Mouse (Mus musculus) brown adipose tissue, adult 24 weeks (tissue): ENCODE data around the gene Kcnq5. TPM values are rescaled to one million over a fixed set of nuclear protein-coding genes. Genes with fewer than 3 reads are reported as not detected.

Experiments used
- H3K27ac ChIP-seq: fragments of 200-500 bp; replicated peaks from 2 replicates; pipeline ENCODE4 v1.5.1; 2012; ENCODE audit warnings: low read depth, mild to moderate bottlenecking, low read length
- H3K4me1 ChIP-seq: fragments of 200-500 bp; 2 replicates; pipeline ENCODE4 v1.6.1; 2012; ENCODE audit warnings: low read length, mixed read lengths; ENCODE audit not compliant: control insufficient read depth, insufficient read depth, insufficient read length
- H3K4me3 ChIP-seq: fragments of 200-500 bp; 2 replicates; pipeline ENCODE4 v1.5.1; 2012; ENCODE audit warnings: low read depth, mild to moderate bottlenecking, low read length, moderate library complexity; ENCODE audit not compliant: insufficient read depth
- polyA plus RNA-seq: library from polyadenylated mRNA; stranded (reverse); fragments of >200 nt; gene quantifications from 2 replicates; pipeline ENCODE4 v1.2.4, GENCODE M21; 2012; ENCODE audit not compliant: missing spikeins, insufficient read depth, insufficient read length

The Kcnq5 gene
- polyA plus RNA-seq, 1 experiment = 0.48 TPM

GRCm38 (mm10) chr1:21520116-21520645 lies 441.6 kb downstream of the Kcnq5 start:
- H3K27ac ChIP-seq = no peak overlapping the region

GRCm38 (mm10) chr1:21506665-21507064 lies 455.1 kb downstream of the Kcnq5 start:
- H3K4me3 ChIP-seq = no peak overlapping the region
- no peak overlapping the region for H3K27ac ChIP-seq
- H3K4me1 ChIP-seq = no peaks in the 10 kb centered on the region

More at GRCm38 (mm10) chr1:21520116-21520645, 441.6 kb downstream of the Kcnq5 start:
- Histone ChIP-seq H3K4me1 (no peaks in the 10 kb centered on the region), H3K4me3 (no peak overlapping the region)

- Histone ChIP-seq H3K27ac (no peak overlapping the region), H3K4me3 (no peak overlapping the region), H3K4me1 (no peaks in the 10 kb centered on the region)
Measured at GRCm38 (mm10) chr1:21499815-21500534, 461.8 kb downstream of the Kcnq5 start.

GRCm38 (mm10) chr1:21496307-21496706 lies 465.4 kb downstream of the Kcnq5 start:
- no peak overlapping the region for H3K27ac ChIP-seq

GRCm38 (mm10) chr1:21488645-21489044 lies 473.1 kb downstream of the Kcnq5 start:
- no peak overlapping the region for H3K4me3 ChIP-seq
- no peaks in the 10 kb centered on the region for H3K4me1 ChIP-seq
- H3K27ac ChIP-seq = no peak overlapping the region

More at GRCm38 (mm10) chr1:21496307-21496706, 465.4 kb downstream of the Kcnq5 start:
- Histone ChIP-seq H3K4me3 (no peak overlapping the region), H3K4me1 (no peaks in the 10 kb centered on the region)

- H3K4me1 ChIP-seq = no peaks in the 10 kb centered on the region
- no peak overlapping the region for H3K27ac ChIP-seq
- no peak overlapping the region for H3K4me3 ChIP-seq
Measured at GRCm38 (mm10) chr1:21486266-21486665, 475.5 kb downstream of the Kcnq5 start.

- no peak overlapping the region for H3K27ac ChIP-seq
- no peaks in the 10 kb centered on the region for H3K4me1 ChIP-seq
- no peak overlapping the region for H3K4me3 ChIP-seq
Measured at GRCm38 (mm10) chr1:21469311-21469710, 492.4 kb downstream of the Kcnq5 start.

GRCm38 (mm10) chr1:21466431-21466830 lies 495.3 kb downstream of the Kcnq5 start:
- no peak overlapping the region for H3K27ac ChIP-seq
- H3K4me3 ChIP-seq = no peak overlapping the region
- no peaks in the 10 kb centered on the region for H3K4me1 ChIP-seq

- Histone ChIP-seq H3K4me3 (no peak overlapping the region), H3K27ac (no peak overlapping the region), H3K4me1 (no peaks in the 10 kb centered on the region)
Measured at GRCm38 (mm10) chr1:21460941-21461689, 500.6 kb downstream of the Kcnq5 start.

GRCm38 (mm10) chr1:21458581-21458980 lies 503.2 kb downstream of the Kcnq5 start:
- no peak overlapping the region for H3K4me3 ChIP-seq

GRCm38 (mm10) chr1:21455971-21456370 lies 505.8 kb downstream of the Kcnq5 start:
- Histone ChIP-seq H3K4me1 (no peaks in the 10 kb centered on the region), H3K4me3 (no peak overlapping the region), H3K27ac (no peak overlapping the region)

More at GRCm38 (mm10) chr1:21458581-21458980, 503.2 kb downstream of the Kcnq5 start:
- Histone ChIP-seq H3K27ac (no peak overlapping the region), H3K4me1 (no peaks in the 10 kb centered on the region)

GRCm38 (mm10) chr1:21448227-21448626 lies 513.5 kb downstream of the Kcnq5 start:
- Histone ChIP-seq H3K27ac (no peak overlapping the region), H3K4me1 (no peaks in the 10 kb centered on the region), H3K4me3 (no peak overlapping the region)

- no peak overlapping the region for H3K4me3 ChIP-seq
- no peak overlapping the region for H3K27ac ChIP-seq
- no peaks in the 10 kb centered on the region for H3K4me1 ChIP-seq
Measured at GRCm38 (mm10) chr1:21436753-21437152, 525.0 kb downstream of the Kcnq5 start.

GRCm38 (mm10) chr1:21434853-21435252 lies 526.9 kb downstream of the Kcnq5 start:
- H3K4me3 ChIP-seq = no peak overlapping the region
- H3K4me1 ChIP-seq = no peaks in the 10 kb centered on the region
- H3K27ac ChIP-seq = no peak overlapping the region

GRCm38 (mm10) chr1:21431666-21432065 lies 530.1 kb downstream of the Kcnq5 start:
- no peak overlapping the region for H3K27ac ChIP-seq
- H3K4me1 ChIP-seq = no peaks in the 10 kb centered on the region
- H3K4me3 ChIP-seq = no peak overlapping the region
